Mouse (Mus musculus) heart, adult 2 months (tissue): ENCODE results near the gene Dlgap5. TPM values are rescaled to one million over a fixed set of nuclear protein-coding genes. Genes with fewer than 3 reads are reported as not detected.

Experiments used
- DNase-seq, 2 experiments: peaks; one replicate each; pipeline ENCODE4 v3.0.0; 2021
- H3K27ac ChIP-seq: fragments of 200-600 bp; 2 replicates; pipeline ENCODE4 v1.8.1; 2022
- H3K27me3 ChIP-seq: fragments of 200-500 bp; 2 replicates; pipeline ENCODE4 v1.6.1; 2012; ENCODE audit warnings: mild to moderate bottlenecking, low read length, inconsistent platforms, mixed read lengths; ENCODE audit not compliant: control insufficient read depth, insufficient read depth
- H3K36me3 ChIP-seq: fragments of 200-500 bp; 2 replicates; pipeline ENCODE4 v1.6.1; 2012; ENCODE audit warnings: low read length, inconsistent platforms; ENCODE audit not compliant: control insufficient read depth, insufficient read depth
- H3K4me1 ChIP-seq: fragments of 200-500 bp; 2 replicates; pipeline ENCODE4 v1.6.1; 2011; ENCODE audit warnings: low read length; ENCODE audit not compliant: control insufficient read depth, insufficient read depth
- H3K4me3 ChIP-seq: fragments of 200-600 bp; 2 replicates; pipeline ENCODE4 v1.8.1; 2022
- H3K79me2 ChIP-seq: fragments of 200-500 bp; replicated peaks from 2 replicates; pipeline ENCODE4 v1.6.1; 2012; ENCODE audit warnings: mild to moderate bottlenecking, inconsistent platforms, low read length, moderate library complexity, mixed read lengths; ENCODE audit not compliant: control insufficient read depth, insufficient read depth
- H3K9ac ChIP-seq: fragments of 200-500 bp; 2 replicates; pipeline ENCODE4 v1.6.1; 2012; ENCODE audit warnings: low read depth, mild to moderate bottlenecking, control low read depth, inconsistent platforms, low read length, mixed read lengths
- CTCF ChIP-seq: fragments of 200-600 bp; IDR thresholded peaks from 2 replicates; pipeline ENCODE4 v1.8.1; 2022; ENCODE audit warnings: antibody characterized with exemption, mild to moderate bottlenecking, moderate library complexity
- EP300 ChIP-seq: fragments of 200-500 bp; IDR thresholded peaks from 2 replicates; pipeline ENCODE4 v1.6.1; 2011; ENCODE audit warnings: low read depth, low read length, control low read depth; ENCODE audit not compliant: insufficient read depth
- POLR2A ChIP-seq: fragments of 200-500 bp; IDR thresholded peaks from 2 replicates; pipeline ENCODE4 v1.6.1; 2011; ENCODE audit warnings: mild to moderate bottlenecking, low read depth, low read length, control low read depth; ENCODE audit not compliant: insufficient read depth
- WGBS: fragments of 180-500 bp; shearing (Covaris S2); methylation state at CpG from one replicate; pipeline ENCODE4 v1.1.7; 2018; 5-methylcytosine and 5-hydroxymethylcytosine counted together
- intact Hi-C: fragments of 180-260 bp; cut with DNase I; formaldehyde crosslinking; loops from one replicate; pipeline ENCODE4 v1.15.1; 2025
- polyA plus RNA-seq: library from polyadenylated mRNA; depleted of rRNA; stranded (reverse); fragments of >200 nt; gene quantifications from 2 replicates; pipeline ENCODE4 v1.2.3, GENCODE M21; 2012
- total RNA-seq, 2 experiments: library from RNA; stranded (reverse); gene quantifications; 2 replicates each; pipeline ENCODE4 v1.2.3; 2021

Dlgap5 gene
- total and polyA plus RNA-seq, 3 experiments, result 0.06 to 0.89 (median 0.21) TPM

DNA sequence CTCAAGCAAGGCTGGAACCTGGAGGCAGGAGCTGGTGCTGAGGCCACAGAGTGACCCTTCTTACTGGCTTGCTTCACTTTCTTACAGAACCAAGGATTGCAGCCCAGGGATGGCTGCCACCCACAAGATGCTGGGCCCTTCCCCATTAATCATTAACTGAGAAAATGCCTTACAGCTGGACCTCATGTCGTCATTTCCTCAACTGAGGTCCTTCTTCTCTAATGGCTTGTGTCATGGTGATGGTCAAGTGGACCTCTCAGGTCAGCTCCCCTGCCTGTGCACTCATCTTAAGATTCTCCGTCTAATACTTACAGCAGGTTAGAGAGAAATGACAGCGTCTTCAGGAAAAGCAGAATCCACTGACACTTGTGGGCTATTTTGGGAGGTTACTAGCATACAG, 861 bp downstream of the Dlgap5 start:
- no peaks in the 10 kb centered on the region for H3K27me3 ChIP-seq
- intact Hi-C loops, result loop anchor here (5.0 kb wide), 2 partner anchors 55 to 140 kb away; partner anchors contain the start of genes Socs4 and Wdhd1
- peaks cover 1% of the 10 kb centered on the region; the same call in 1 of the 2 replicates for H3K4me1 ChIP-seq
- TF ChIP-seq POLR2A (no peak), EP300 (no peak), CTCF (no peak)
- 29% methylated on average over 3 of the region's 3 CpGs for WGBS
- no peak overlapping the region for H3K9ac ChIP-seq
- H3K79me2 ChIP-seq, result no peaks in the 10 kb centered on the region
- H3K4me3 ChIP-seq, result no peak overlapping the region
- DNase-seq, result no peak
- H3K27ac ChIP-seq, result no peak overlapping the region
- no peaks in the 10 kb centered on the region for H3K36me3 ChIP-seq

DNA sequence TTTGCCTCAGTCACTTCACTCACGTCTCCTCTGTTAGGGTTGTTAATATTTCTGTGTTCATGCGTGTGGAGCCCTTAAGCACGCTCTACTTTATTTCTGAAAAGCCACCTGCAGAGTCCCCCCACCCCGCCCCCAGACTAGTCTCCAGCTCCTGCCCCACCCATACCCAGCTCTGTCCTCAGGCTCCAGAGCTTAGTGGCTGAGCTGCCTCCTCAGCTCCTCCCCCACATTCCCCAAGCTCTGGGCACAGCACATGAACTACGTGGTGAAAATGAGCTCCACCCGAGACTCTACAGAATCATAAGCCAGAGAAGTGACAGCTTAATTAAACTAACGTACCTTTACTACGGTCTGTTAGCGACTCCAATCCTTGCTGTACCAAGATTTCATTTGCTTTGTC, 12.2 kb downstream of the Dlgap5 start:
- intact Hi-C loops, result no loop called here
- no peak overlapping the region for H3K9ac ChIP-seq
- no peaks in the 10 kb centered on the region for H3K79me2 ChIP-seq
- H3K4me1 ChIP-seq, result no peaks in the 10 kb centered on the region
- no peak overlapping the region for H3K4me3 ChIP-seq
- H3K27ac ChIP-seq, result no peak overlapping the region
- no peaks in the 10 kb centered on the region for H3K27me3 ChIP-seq
- DNase-seq, result no peak
- no peaks in the 10 kb centered on the region for H3K36me3 ChIP-seq
- no peak for TF ChIP-seq EP300
- no peak for TF ChIP-seq POLR2A
- TF ChIP-seq CTCF, result no peak
- 89% methylated on average over 9 of the region's 9 CpGs for WGBS

DNA sequence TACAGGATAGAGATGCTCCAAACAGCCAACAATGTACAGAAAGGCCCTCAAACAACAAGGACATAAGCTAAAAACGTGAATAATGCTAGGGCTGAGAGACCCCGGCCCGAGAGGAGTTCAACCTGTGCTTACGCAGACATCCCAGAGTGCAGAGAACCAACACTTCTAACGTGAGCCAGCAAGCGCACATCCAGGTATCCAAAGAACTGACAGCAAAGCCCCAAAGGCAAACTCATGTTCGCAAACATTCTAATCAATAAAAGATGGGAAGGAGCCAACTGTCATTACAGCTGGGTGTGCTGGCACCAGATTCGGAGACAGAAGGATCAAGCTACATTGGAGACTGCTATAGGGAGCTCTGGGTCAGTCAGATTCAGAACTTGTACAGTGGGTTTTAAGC, 15.5 kb downstream of the Dlgap5 start:
- H3K9ac ChIP-seq, result no peak overlapping the region
- no peak for DNase-seq
- no peaks in the 10 kb centered on the region for H3K79me2 ChIP-seq
- H3K36me3 ChIP-seq, result no peaks in the 10 kb centered on the region
- H3K4me3 ChIP-seq, result no peak overlapping the region
- WGBS, result 93% methylated on average over 8 of the region's 8 CpGs
- TF ChIP-seq CTCF (no peak), POLR2A (no peak), EP300 (no peak)
- no peaks in the 10 kb centered on the region for H3K27me3 ChIP-seq
- no peak overlapping the region for H3K27ac ChIP-seq
- no peaks in the 10 kb centered on the region for H3K4me1 ChIP-seq
- intact Hi-C loops, result no loop called here

DNA sequence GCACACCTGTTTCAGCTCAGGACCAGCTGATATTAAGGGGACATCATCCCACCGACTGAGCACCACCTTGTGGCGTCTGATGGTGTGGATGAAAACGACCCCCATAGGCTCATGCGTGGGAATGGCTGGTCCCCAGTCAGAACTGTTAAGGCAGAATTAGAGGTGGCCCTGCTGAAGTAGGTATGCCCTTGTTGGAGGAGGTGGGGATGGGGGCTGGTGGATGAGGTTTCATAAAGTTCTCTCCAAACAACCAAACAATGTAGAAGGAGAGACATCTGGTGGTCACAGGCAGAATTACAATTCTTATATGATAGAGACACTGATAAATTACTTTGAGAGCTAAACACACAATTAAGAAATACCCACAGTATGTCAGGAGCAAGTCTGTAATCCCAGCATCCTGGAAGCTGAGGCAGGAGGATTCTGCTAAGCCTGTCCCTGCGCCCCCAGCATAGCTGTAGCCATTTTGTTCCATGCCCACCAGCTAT, 22.0 kb downstream of the Dlgap5 start:
- no peak overlapping the region for H3K27ac ChIP-seq
- H3K79me2 ChIP-seq, result no peaks in the 10 kb centered on the region
- intact Hi-C loops, result loop anchor here (1.0 to 5.0 kb wide), 4 partner anchors 58 to 119 kb away; partner anchors contain the start of gene Mapk1ip1l
- peak in 1 of 2 experiments; percentile 34 for DNase-seq
- no peaks in the 10 kb centered on the region for H3K27me3 ChIP-seq
- 51% methylated on average over 5 of the region's 5 CpGs for WGBS
- H3K9ac ChIP-seq, result no peak overlapping the region
- TF ChIP-seq POLR2A, result no peak
- TF ChIP-seq CTCF, result peak; percentile 83
- no peaks in the 10 kb centered on the region for H3K36me3 ChIP-seq
- no peak overlapping the region for H3K4me3 ChIP-seq
- peaks cover 1% of the 10 kb centered on the region; the same call in 1 of the 2 replicates for H3K4me1 ChIP-seq

DNA sequence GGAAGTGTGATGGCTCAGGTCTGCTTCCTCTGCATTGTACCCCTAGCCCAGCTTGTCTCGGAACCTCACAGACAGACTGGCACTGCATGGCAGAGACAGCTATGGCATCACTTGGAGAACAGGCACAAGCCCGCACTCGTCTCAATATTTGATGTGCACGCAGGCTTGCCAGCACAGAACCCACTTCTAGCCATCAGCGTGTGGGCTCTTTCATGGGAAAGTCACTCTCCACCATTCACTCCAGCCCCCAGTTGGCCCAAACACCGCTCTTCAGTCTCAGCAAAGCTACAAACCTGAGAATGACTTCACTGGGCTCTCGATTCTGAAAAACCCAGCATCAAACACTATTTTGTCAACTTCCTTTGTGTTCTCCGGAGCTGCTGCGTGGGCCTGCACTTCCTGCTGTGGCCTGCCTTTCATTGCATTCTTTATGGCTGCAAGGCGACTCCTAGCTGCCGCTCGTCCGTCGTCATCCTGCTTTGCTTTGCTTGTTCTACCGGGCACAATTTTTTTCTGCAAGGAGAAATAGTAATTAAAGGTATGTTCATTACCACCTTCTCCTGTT, 22.7 kb downstream of the Dlgap5 start:
- H3K9ac ChIP-seq, result no peak overlapping the region
- WGBS, result 67% methylated on average over 15 of the region's 15 CpGs
- no peak overlapping the region for H3K27ac ChIP-seq
- H3K79me2 ChIP-seq, result no peaks in the 10 kb centered on the region
- H3K36me3 ChIP-seq, result no peaks in the 10 kb centered on the region
- H3K27me3 ChIP-seq, result no peaks in the 10 kb centered on the region
- no peak overlapping the region for H3K4me3 ChIP-seq
- TF ChIP-seq EP300 (no peak), CTCF (no peak), POLR2A (no peak)
- intact Hi-C loops, result loop anchor here (1.0 to 5.0 kb wide), 4 partner anchors 57 to 118 kb away; partner anchors contain the start of gene Mapk1ip1l
- peak in 1 of 2 experiments; percentile 35 for DNase-seq
- H3K4me1 ChIP-seq, result peaks cover 1% of the 10 kb centered on the region; the same call in 1 of the 2 replicates

DNA sequence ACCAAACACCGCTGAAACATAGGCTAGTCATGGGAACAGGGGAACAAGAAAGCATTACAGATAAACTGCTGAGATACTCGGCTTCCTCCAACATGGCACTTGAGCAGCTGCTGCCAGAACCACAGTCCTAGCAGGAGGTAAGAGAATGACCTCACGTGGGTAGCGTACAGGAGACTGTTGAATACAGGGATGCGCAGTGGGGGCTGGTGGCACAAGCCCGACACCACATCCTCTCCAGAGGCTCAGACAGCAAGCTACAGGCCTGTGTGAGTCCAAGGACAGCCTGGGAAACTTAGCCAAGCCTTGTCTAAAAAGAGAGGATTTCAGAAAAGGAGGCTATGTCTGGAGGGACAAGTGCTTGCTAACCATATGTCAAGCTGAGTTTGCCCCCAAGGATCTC, 23.2 kb downstream of the Dlgap5 start:
- WGBS, result 97% methylated on average over 6 of the region's 6 CpGs
- Histone ChIP-seq H3K4me1 (peaks cover 1% of the 10 kb centered on the region; the same call in 1 of the 2 replicates), H3K27ac (no peak overlapping the region), H3K36me3 (no peaks in the 10 kb centered on the region), H3K4me3 (no peak overlapping the region), H3K79me2 (no peaks in the 10 kb centered on the region), H3K27me3 (no peaks in the 10 kb centered on the region), H3K9ac (no peak overlapping the region)
- no peak for DNase-seq
- TF ChIP-seq POLR2A (no peak), EP300 (no peak), CTCF (no peak)
- intact Hi-C loops, result loop anchor here (5.0 kb wide), 1 partner anchor 98 kb away; the partner anchor contains the start of gene Mapk1ip1l
